Mouse (Mus musculus): ENCODE results near the gene Shf.

GRCm38 (mm10) chr2:122407607-122408006 lies 38.6 kb upstream of the Shf start:
- TF ChIP-seq CTCF (IDR thresholded peaks at IDR 0.05) (no peak), EP300 (IDR thresholded peaks at IDR 0.05) (no peak)
